Mouse (Mus musculus): Measurements from ENCODE around the gene Plac9a.
"Not testable (repeated sequence)": the region's sequence is repeated elsewhere in the genome, so short reads cannot be mapped to it uniquely, and the experiment has no call there.

The Plac9a gene

DNA sequence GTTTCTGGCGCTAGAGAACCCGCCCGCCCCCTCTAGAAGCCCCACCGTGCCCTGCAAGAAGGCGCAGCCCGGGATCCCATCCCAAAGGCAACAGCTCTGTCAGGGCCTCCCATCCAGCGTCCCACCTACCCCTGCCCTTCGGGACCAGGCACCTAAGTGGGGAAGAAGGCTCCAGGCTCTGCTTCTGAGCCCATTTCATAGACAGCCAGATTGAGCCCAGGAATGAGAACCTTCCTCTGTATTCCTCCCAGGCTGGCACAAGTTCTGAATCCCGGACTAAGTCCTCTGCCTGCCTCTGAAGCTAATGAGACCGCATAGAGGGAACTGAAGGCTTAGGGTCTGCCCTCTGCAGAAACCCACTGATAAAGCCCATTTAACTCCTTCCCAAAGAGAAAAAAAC is at the start of gene Plac9a:
Plac9a (minus strand) TSS at position 101 of the 400 bp plus-strand sequence.
- DNase-seq (ENCODE audit: extremely low read depth, insufficient read length, low spot score) = not testable (repeated sequence)

DNA sequence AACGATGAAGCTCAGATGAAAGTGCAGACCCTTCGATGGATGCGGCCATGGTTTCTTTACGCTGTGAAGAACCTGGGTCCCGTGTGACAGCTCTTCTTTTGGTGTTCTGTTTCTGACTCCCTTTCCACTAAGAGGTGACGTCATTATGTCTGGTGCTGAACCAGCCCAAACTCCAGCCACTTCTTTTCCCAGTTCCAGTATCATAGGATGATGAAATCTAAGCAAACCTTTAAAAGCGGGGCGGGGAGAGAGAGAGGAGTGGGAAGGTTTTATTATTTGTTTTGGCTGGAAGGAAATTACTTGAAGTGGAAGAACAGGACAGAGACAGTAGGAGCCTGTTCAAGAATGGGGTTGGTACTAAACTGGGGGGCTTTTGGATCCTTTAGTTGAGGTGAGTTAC is 35.1 kb upstream of the Plac9a start, which contains the start of gene Cphx1:
Cphx1 (plus strand) TSS at position 301 of the 400 bp plus-strand sequence.
- not testable (repeated sequence) for DNase-seq (ENCODE audit: extremely low read depth, insufficient read length, low spot score)

- DNase-seq (ENCODE audit: extremely low read depth, insufficient read length, low spot score) = not testable (repeated sequence)
These were observed 34.1 kb upstream of the Plac9a start for GRCm38 (mm10) chr14:25936867-25937630.

GRCm38 (mm10) chr14:25927562-25927881 is 24.6 kb upstream of the Plac9a start, which contains the start of gene Tmem254a:
Gene Tmem254a (minus strand): TSS chr14:25927672.
- DNase-seq (ENCODE audit: extremely low read depth, insufficient read length, low spot score) = not testable (repeated sequence)

DNA sequence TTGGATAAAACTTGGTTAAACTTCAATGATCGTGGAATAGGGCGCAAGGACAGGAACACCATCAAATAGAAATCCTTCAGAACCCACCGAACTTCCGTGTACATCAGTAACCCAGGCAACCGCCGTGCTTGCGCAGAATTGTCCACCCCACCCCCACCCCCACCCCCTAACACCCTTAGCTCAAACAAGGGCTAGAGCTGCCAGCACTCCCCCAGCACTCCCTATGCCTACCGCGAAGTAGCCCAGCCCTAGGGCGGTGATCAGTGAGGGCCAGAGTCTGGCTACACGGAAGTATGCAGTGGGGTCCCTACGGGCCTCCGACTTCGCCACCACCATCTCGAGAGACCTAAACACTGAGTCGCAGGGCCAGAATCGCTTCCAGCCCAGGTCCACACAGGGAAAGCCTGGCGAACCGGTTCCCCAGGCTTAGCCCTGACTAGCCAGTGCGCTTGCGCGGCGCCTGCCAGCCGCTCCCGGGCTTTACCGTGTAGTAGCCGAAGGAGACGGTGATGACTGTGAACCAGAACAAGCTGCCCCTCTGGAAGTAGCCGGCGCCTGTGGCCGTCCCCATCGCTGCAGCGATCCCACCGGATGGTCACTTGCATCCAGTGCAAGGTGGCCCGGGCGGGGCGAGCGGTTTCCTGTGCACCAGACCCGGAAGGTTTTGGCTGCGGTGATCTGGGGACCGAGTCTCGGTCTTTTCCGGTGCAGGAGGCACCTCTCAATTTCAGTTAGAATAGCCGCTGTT is 24.1 kb upstream of the Plac9a start:
- DNase-seq (ENCODE audit: extremely low read depth, insufficient read length, low spot score) = not testable (repeated sequence)

- not testable (repeated sequence) for DNase-seq (ENCODE audit: extremely low read depth, insufficient read length, low spot score)
These were observed 15.7 kb upstream of the Plac9a start for GRCm38 (mm10) chr14:25918427-25919170.

DNA sequence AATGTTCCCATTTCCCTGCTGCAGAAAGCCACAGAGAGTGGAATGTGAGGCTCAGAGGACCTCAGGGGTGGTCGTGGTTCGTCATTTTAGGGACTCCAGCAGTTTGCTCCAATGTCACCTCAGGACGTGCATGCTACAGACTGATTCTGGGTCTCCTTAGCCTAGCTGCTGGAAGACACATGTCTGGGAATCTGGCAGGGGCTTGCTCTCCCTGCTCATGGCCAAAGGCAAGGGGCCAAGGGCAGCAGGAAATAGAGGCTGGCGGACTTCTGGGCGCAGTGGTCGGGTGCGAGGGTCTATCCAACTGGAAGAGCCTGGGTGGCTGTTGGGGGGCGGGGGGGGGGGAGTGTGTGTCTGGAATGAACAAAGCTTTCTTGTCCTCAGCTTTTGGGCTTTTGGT is 6.1 kb upstream of the Plac9a start:
- not testable (repeated sequence) for DNase-seq (ENCODE audit: extremely low read depth, insufficient read length, low spot score)

DNA sequence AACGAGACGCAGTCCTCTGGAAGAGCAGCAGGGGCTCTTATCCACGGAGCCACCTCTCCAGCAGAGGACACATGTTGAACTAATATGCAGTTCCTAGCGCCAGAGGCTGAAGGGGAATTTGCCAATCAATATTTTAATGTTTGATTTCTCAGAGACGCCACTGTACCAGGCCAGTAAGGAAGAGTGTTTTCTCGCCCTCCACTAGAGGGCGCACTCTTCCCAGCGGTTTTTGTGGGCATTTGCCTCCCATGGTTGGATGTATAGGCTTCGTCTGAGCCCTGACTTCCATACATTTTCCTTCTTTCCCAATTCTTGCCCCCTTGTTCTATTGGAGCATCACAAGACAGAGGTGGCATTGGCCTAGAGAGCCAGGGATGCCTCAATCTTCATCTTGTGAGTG is 4.4 kb upstream of the Plac9a start:
- not testable (repeated sequence) for DNase-seq (ENCODE audit: extremely low read depth, insufficient read length, low spot score)

DNA sequence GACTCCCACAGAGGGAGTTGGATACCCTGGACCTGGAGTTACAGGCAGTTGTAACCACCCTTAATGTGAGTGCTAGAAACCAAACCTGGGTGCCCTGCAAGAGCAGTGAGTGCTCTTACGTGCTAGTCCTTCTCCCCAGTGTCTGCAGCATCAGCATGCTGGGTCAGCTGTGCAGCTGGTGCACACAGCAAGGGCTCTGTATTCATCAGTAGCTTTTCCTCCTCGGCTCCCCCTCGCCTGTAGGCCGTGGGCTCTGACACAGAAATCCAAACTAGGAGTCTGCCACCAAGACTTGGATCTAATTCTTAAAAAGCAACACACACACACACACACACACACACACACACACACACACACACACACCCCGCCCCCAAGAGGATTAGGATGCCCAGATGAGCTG is 2.3 kb upstream of the Plac9a start:
- not testable (repeated sequence) for DNase-seq (ENCODE audit: extremely low read depth, insufficient read length, low spot score)

- DNase-seq (ENCODE audit: extremely low read depth, insufficient read length, low spot score) = not testable (repeated sequence)
These were observed 7.2 kb downstream of the Plac9a start for GRCm38 (mm10) chr14:25895686-25896085.

DNA sequence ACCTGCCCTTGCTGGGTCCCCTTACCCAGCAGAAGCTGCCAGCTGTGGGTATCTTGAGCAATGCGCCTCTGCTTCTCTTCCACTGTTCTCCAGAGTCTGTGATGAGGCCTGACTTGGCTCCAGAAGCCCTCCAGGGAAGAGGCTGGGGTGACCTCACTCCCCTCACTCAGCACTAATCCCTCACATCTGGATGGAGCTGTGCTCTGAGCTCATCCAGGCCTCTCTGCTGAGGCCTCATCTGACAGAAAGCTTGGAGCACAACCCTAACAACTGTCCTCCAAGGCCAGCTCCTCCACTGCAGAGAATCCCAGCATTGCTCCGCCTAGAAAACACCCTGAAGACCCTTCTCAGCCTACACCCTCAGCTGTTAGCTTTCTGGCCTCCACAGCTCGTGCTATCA is 8.3 kb downstream of the Plac9a start:
- not testable (repeated sequence) for DNase-seq (ENCODE audit: extremely low read depth, insufficient read length, low spot score)

DNA sequence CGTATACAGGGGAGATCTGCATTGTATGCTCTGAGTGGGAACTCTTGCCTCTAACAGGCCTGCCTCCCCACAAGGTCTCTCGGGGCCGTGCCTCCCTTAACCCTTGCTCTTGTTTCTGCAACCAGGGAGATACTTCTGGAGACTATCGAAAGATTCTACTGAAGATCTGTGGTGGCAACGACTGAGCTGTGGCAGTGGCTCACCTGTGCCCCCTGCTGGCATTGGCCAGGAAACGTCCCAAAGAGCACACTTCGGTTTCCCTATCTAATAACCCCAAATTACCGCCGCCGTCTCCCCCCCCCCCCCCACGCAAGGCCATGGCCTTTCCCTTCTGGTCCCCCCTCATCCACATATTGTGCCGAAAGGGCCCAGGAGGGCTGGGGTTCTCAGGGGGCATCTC is 17.0 kb downstream of the Plac9a start:
- not testable (repeated sequence) for DNase-seq (ENCODE audit: extremely low read depth, insufficient read length, low spot score)

DNA sequence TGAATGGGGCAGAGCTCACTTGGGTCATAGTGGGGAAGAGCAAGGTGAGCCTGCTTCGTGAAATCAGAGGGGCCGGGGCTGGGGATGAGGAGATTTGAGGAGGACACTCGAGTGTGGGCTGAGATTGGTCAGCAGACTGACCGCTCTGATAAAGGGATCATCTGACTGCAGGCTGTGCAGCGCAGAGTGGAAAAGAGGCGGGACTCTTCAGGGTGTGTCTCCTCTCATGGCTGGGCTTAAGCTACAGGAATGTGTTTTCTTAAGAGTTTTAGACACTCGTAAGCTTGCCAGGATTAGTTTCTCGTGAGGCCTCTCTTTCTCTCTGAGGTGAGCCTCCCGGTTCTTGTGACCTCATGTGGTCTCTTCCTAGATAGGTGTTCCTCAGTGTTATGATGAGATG is 21.1 kb downstream of the Plac9a start:
- not testable (repeated sequence) for DNase-seq (ENCODE audit: extremely low read depth, insufficient read length, low spot score)

GRCm38 (mm10) chr14:25876640-25877039 is 26.3 kb downstream of the Plac9a start:
- not testable (repeated sequence) for DNase-seq (ENCODE audit: extremely low read depth, insufficient read length, low spot score)

- DNase-seq (ENCODE audit: extremely low read depth, insufficient read length, low spot score) = no peak
These were observed 30.2 kb downstream of the Plac9a start for GRCm38 (mm10) chr14:25872461-25873415.

GRCm38 (mm10) chr14:25869135-25869878 is 33.6 kb downstream of the Plac9a start:
- no peak for DNase-seq (ENCODE audit: extremely low read depth, insufficient read length, low spot score)

DNA sequence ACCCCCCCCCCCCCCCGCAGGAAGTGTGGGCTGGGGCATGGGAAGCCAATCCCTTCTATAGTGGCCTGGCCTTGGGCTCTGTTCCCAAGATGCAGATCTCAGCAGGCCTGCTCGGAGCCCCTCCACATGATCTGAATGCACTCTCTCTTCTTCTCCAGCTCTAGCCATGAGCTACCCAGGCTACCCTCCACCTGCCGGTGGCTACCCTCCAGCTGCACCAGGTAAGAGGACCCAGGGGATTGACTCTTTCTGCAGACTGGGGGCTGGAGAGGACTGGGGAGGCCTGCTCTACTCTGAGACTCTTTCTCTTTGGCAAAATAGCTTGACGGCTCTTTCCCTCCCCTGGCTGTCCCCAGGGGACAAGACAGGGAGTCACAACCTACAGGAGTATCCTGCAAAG is 34.2 kb downstream of the Plac9a start:
- no peak for DNase-seq (ENCODE audit: extremely low read depth, insufficient read length, low spot score)

DNA sequence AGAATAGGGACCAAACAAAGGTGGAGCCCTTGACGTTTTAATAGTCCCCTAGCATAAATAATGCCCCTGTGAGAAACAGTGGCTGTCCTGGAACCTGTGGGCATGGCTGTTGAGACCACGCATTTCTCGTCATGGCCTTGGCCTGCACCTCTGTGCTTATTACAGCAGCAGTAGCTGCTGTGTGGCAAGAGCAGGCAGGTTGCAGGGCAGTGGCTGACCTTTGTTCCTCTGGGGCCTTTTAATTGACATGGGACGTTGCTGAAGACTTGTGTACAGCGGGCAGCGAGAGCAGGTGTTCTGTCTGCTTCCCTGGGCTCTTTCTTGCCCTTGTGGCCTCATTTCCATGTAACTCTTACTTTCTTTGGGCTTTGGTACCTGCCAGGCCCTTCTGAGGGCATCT is 35.1 kb downstream of the Plac9a start:
- no peak for DNase-seq (ENCODE audit: extremely low read depth, insufficient read length, low spot score)

GRCm38 (mm10) chr14:25866832-25867231 is 36.1 kb downstream of the Plac9a start:
- DNase-seq (ENCODE audit: extremely low read depth, insufficient read length, low spot score) = no peak

Data from 3134 (cell line).